Mouse (Mus musculus): ENCODE results near the gene Slc6a11. TPM values are rescaled to one million over a fixed set of nuclear protein-coding genes. Genes with fewer than 3 reads are reported as not detected.

Slc6a11 gene
- polyA plus RNA-seq, 1 experiment, result 216 TPM

DNA sequence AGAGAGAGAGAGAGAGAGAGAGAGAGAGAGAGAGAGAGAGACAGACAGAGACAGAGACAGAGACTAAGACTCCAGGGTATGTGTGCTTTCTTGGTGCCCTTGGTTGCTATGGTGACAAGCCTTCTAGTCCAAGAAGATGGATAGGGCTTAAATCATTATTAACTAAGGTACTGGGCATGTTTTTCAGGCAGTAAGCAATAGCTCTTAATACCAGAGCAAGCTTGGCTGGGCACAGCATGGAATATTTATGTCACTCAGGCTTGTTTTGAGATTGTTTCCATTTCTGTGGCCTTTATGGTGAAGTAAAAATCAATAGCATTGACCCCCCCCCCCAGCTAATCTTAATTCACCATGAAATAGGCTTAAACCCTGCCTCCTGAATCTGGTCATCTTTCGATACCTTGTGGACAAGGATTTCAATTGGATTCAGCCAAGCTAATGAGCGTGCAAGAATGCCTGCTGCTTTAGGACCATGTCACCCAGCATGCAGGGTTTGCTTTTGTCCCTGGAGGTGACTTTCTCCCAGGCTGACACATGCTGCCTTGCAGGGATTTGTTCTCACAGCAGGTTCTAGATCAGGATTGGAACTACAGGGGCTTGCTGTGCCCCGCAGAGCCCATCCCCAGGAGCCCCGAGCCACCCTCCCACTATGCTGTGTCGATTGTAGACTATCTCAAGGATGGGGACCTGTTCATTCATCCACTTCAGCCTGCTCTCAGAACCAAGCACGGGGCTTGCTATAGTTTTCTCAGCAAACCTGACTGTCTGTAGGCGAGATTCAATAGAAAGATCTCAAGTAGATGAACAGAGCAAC is 51.5 kb downstream of the Slc6a11 start:
- no peaks in the 10 kb centered on the region; the same call in 1 of the 2 replicates for H3K27me3 ChIP-seq (ENCODE audit: control insufficient read depth, insufficient read depth, low read length)
- TF ChIP-seq POLR2A (IDR thresholded peaks at IDR 0.05; ENCODE audit: borderline replicate concordance, insufficient read depth, low read length) (no peak), CTCF (IDR thresholded peaks at IDR 0.05; ENCODE audit: borderline replicate concordance, insufficient read depth, low read depth, low read length) (no peak)
- 0 out of 2 replicates have a peak, but pooled peaks cover 3% of the 10 kb centered on the region for H3K4me1 ChIP-seq (ENCODE audit: control insufficient read depth, insufficient read depth, low read length)
- H3K27ac ChIP-seq (ENCODE audit: insufficient read depth, low read length), result no peak overlapping the region
- H3K4me3 ChIP-seq (replicated peaks; ENCODE audit: insufficient read depth, low read depth, low read length), result no peak overlapping the region
- 62% methylated on average over 7 of the region's 7 CpGs for WGBS
- no peak for DNase-seq

DNA sequence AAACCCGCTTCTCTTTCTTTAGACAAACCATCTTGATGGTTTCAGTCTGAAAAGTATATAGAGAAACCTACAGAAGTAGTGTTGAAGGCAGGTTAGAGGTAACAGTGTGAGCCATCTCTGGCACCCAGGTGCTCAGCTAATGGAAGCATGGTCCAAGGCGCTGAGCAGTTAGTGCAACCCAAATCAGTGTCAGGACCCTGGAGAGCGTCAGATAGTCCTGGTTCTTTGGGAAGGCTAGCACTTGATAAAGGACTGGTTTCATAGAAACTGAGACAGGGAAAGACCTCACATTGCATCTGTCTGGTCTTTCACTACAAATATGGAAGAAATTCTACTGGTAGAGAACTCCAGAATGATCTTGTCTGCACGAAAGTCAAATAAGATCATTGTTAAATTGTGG is 56.1 kb downstream of the Slc6a11 start:
- H3K27me3 ChIP-seq (ENCODE audit: control insufficient read depth, insufficient read depth, low read length), result no peaks in the 10 kb centered on the region
- WGBS, result 85% methylated on average over 4 of the region's 4 CpGs
- no peak for DNase-seq
- no peak overlapping the region for H3K27ac ChIP-seq (ENCODE audit: insufficient read depth, low read length)
- TF ChIP-seq POLR2A (IDR thresholded peaks at IDR 0.05; ENCODE audit: borderline replicate concordance, insufficient read depth, low read length), result no peak
- TF ChIP-seq CTCF (IDR thresholded peaks at IDR 0.05; ENCODE audit: borderline replicate concordance, insufficient read depth, low read depth, low read length), result no peak
- no peak overlapping the region for H3K4me3 ChIP-seq (replicated peaks; ENCODE audit: insufficient read depth, low read depth, low read length)
- H3K4me1 ChIP-seq (ENCODE audit: control insufficient read depth, insufficient read depth, low read length), result no peaks in the 10 kb centered on the region

DNA sequence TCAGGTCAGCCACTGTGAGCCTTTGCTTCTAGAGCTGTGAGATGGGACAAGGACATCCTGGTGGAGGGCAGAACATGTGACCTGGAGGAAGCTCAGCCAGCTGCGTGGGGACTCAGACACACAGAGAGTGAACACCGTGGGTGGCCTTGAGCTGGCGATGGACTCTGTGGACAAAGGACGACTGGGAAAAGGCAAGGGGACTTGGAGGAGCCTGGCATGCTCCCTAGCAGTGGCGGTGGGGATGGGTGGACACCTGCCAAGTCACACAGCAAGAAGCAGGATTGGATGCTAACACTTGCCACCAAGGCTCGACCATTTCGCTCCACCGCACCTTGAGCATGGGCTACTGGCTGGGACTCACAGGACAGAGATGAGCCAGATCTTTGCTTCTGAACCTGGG is 57.8 kb downstream of the Slc6a11 start:
- Histone ChIP-seq H3K4me1 (ENCODE audit: control insufficient read depth, insufficient read depth, low read length) (no peaks in the 10 kb centered on the region), H3K27me3 (ENCODE audit: control insufficient read depth, insufficient read depth, low read length) (no peaks in the 10 kb centered on the region), H3K27ac (ENCODE audit: insufficient read depth, low read length) (no peak overlapping the region), H3K4me3 (replicated peaks; ENCODE audit: insufficient read depth, low read depth, low read length) (no peak overlapping the region)
- DNase-seq, result peak; percentile 17 to 18
- 11% methylated on average over 8 of the region's 8 CpGs for WGBS
- TF ChIP-seq CTCF (IDR thresholded peaks at IDR 0.05; ENCODE audit: borderline replicate concordance, insufficient read depth, low read depth, low read length) (no peak), POLR2A (IDR thresholded peaks at IDR 0.05; ENCODE audit: borderline replicate concordance, insufficient read depth, low read length) (no peak)

DNA sequence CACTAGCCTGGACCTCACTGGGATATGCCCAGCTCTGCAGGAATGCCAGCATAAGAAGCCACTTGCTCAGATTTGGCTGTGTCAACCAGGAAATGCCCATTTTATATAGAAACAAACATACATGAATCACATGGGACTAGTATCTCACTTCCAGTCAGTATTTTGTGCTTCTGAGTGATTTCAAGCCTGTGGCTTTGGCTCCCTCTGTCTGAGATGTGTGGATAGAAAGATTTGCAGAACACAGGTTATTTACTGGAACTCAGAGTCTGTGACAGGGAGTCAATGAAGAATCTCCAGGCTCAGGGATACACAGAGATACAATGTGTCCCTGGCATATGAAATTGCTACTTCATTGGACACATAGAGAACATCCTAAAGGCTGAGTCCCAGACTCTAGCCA is 65.0 kb downstream of the Slc6a11 start:
- no peak for DNase-seq
- Histone ChIP-seq H3K27ac (ENCODE audit: insufficient read depth, low read length) (no peak overlapping the region), H3K4me3 (replicated peaks; ENCODE audit: insufficient read depth, low read depth, low read length) (no peak overlapping the region), H3K4me1 (ENCODE audit: control insufficient read depth, insufficient read depth, low read length) (no peaks in the 10 kb centered on the region), H3K27me3 (ENCODE audit: control insufficient read depth, insufficient read depth, low read length) (no peaks in the 10 kb centered on the region)
- TF ChIP-seq POLR2A (IDR thresholded peaks at IDR 0.05; ENCODE audit: borderline replicate concordance, insufficient read depth, low read length) (no peak), CTCF (IDR thresholded peaks at IDR 0.05; ENCODE audit: borderline replicate concordance, insufficient read depth, low read depth, low read length) (no peak)

DNA sequence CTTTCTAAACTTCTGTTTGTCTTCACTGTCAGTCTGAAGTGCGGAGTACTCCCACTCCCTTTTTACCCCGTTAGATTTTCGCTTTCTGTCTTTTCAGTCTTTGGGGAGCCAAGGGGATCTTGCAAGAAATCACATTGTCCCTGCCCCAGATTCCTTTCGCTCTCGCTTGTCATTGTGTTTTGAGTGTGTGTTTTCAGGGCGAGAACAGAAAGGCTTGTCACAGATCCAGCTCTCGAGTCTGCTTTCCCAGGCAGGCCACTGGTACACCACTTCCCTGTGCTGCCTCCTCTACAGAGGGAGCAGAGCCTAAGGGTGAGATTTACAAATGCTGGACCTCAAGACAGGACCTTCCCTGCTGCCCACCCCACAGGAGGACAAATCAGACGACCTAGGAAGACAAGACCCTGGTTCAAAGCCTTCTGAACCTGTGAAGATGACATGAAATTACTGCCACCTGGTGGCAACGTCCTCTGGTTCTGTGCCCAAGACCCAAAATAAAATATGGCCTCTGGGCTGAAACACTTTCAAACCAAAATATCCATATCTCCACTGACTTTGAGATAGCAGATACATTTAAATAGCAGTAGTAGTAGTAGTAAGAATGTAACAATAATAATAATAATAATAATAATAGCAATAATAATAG is 68.3 kb downstream of the Slc6a11 start:
- peak in 1 of 2 experiments; percentile 12 for DNase-seq
- TF ChIP-seq POLR2A (IDR thresholded peaks at IDR 0.05; ENCODE audit: borderline replicate concordance, insufficient read depth, low read length) (no peak), CTCF (IDR thresholded peaks at IDR 0.05; ENCODE audit: borderline replicate concordance, insufficient read depth, low read depth, low read length) (peak; percentile 24; the same call in 1 of the 2 replicates)
- 56% methylated on average over 9 of the region's 9 CpGs for WGBS
- Histone ChIP-seq H3K27me3 (ENCODE audit: control insufficient read depth, insufficient read depth, low read length) (no peaks in the 10 kb centered on the region), H3K4me3 (replicated peaks; ENCODE audit: insufficient read depth, low read depth, low read length) (no peak overlapping the region), H3K4me1 (ENCODE audit: control insufficient read depth, insufficient read depth, low read length) (no peaks in the 10 kb centered on the region), H3K27ac (ENCODE audit: insufficient read depth, low read length) (no peak overlapping the region)

DNA sequence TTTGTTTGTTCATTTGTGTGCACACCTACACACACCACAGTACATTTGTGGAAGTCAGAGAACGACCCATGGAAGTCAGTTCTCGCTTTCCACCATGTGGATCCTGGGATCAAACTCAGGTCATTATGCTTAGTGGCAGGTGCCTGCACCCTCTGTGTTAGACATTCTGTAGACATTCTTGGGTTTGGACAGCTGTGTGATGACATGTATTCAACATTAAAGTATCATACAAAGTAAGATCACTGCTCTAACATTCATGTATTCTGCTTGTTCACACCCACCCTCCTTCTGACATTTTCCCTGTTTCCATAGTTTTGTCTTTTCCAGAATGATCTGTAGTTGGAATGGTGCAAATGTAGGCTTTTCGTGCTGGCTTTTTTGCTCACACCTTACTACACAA is 73.5 kb downstream of the Slc6a11 start:
- no peak for DNase-seq
- WGBS, result 86% methylated on average over 3 of the region's 3 CpGs
- H3K4me3 ChIP-seq (replicated peaks; ENCODE audit: insufficient read depth, low read depth, low read length), result no peak overlapping the region
- H3K4me1 ChIP-seq (ENCODE audit: control insufficient read depth, insufficient read depth, low read length), result no peaks in the 10 kb centered on the region
- H3K27ac ChIP-seq (ENCODE audit: insufficient read depth, low read length), result no peak overlapping the region
- TF ChIP-seq CTCF (IDR thresholded peaks at IDR 0.05; ENCODE audit: borderline replicate concordance, insufficient read depth, low read depth, low read length) (no peak), POLR2A (IDR thresholded peaks at IDR 0.05; ENCODE audit: borderline replicate concordance, insufficient read depth, low read length) (no peak)
- no peaks in the 10 kb centered on the region for H3K27me3 ChIP-seq (ENCODE audit: control insufficient read depth, insufficient read depth, low read length)

DNA sequence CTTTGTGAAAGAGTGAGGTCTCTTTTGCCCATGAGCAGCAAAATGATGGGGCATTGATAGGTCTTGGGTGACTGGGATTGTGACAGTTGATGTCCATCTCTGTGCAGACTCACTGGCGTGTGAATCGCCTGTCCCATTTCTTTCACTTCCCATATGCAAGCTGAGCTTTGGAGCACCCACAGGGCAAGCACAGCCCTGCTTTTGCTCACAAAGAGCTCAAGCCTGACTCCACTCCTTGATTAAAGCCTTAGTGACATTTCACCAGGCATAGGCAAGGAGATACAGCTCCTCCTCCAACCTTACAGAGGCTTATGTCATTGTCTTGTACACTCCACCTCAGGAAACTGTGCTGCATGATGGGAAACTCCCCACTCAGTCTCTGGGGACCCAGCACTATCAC is 77.3 kb downstream of the Slc6a11 start:
- TF ChIP-seq POLR2A (IDR thresholded peaks at IDR 0.05; ENCODE audit: borderline replicate concordance, insufficient read depth, low read length) (no peak), CTCF (IDR thresholded peaks at IDR 0.05; ENCODE audit: borderline replicate concordance, insufficient read depth, low read depth, low read length) (no peak)
- no peak for DNase-seq
- Histone ChIP-seq H3K4me1 (ENCODE audit: control insufficient read depth, insufficient read depth, low read length) (no peaks in the 10 kb centered on the region), H3K4me3 (replicated peaks; ENCODE audit: insufficient read depth, low read depth, low read length) (no peak overlapping the region), H3K27ac (ENCODE audit: insufficient read depth, low read length) (no peak overlapping the region), H3K27me3 (ENCODE audit: control insufficient read depth, insufficient read depth, low read length) (no peaks in the 10 kb centered on the region)
- WGBS, result 83% methylated on average over 2 of the region's 2 CpGs

DNA sequence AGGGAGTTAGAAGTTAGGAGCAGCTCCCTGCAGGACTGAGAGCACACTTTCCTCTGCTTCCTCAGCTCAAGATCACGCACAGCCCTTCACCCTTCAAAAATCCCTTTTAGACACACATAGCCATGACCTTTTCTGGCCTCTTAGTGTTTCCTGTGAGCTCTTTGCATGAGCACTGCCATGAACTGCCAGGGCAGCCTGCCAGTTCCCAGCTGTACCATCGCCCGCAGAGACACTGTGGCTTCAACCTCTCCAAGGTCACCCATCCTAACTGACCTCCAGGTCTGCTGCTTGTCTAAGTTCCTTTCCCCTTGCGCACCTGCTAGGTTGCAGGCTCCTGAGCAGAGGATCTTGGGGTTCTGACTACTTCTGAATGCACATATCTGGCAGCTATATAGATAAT is 83.4 kb downstream of the Slc6a11 start:
- Histone ChIP-seq H3K27ac (ENCODE audit: insufficient read depth, low read length) (no peak overlapping the region), H3K4me1 (ENCODE audit: control insufficient read depth, insufficient read depth, low read length) (no peaks in the 10 kb centered on the region; the same call in 1 of the 2 replicates), H3K4me3 (replicated peaks; ENCODE audit: insufficient read depth, low read depth, low read length) (no peak overlapping the region), H3K27me3 (ENCODE audit: control insufficient read depth, insufficient read depth, low read length) (no peaks in the 10 kb centered on the region)
- 54% methylated on average over 4 of the region's 4 CpGs for WGBS
- DNase-seq, result no peak
- no peak for TF ChIP-seq CTCF (IDR thresholded peaks at IDR 0.05; ENCODE audit: borderline replicate concordance, insufficient read depth, low read depth, low read length)
- TF ChIP-seq POLR2A (IDR thresholded peaks at IDR 0.05; ENCODE audit: borderline replicate concordance, insufficient read depth, low read length), result no peak

All from cerebellum, adult 2 months (tissue).